In the genomic region with DNA sequence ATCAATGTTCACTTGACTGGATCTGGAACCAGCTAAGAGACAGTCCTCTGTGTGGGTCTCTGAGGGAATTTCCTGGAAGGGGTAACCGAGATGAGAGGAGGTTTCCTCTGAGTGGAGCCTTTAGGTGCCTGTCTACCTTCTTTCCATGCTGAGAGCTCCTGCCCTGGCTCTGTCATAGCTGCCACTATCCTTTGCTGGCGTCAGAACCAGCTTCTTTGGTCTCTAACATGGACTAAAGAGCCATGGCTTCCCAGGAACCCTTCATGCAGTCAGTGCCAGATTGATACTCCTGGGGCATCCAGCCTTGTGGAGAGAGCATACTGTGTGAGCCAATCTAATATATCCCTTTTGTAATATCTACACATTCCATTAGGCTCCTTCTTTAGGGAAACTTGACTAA, we compare ENCODE assay signal across 27 mouse cellular contexts.
DNase-seq lines count a peak whose midpoint lies in the region; ATAC-seq and TF ChIP-seq lines count a peak whose summit lies in the region.
"Had no signal": no experiment of that assay in that cellular context is flagged by ENCODE, and none has a peak within 500 bp of the region (broad histone marks: within the 10 kb centered on the region; RNA-seq: fewer than 3 reads in every experiment).

No protein-coding gene starts in this region.

- no peaks in the 10 kb centered on the region for H3K36me3 ChIP-seq in heart, postnatal 0 days (replicated peaks; ENCODE audit: control insufficient read depth, insufficient read depth, low read length)
- no peaks in the 10 kb centered on the region for H3K36me3 ChIP-seq in lung, postnatal 0 days (ENCODE audit: insufficient read depth, low read length)
- H3K36me3 ChIP-seq in limb, embryonic 15.5 days = no peaks in the 10 kb centered on the region
- H3K36me3 ChIP-seq: embryonic facial prominence, embryonic 13.5 days; G1E; hindbrain, embryonic 12.5 days; liver, embryonic 13.5 days had no signal

- no peak for ATAC-seq in heart, postnatal 0 days (ENCODE audit: insufficient read depth, low read depth)
- no peak for ATAC-seq in lung, postnatal 0 days
- no peak for ATAC-seq in limb, embryonic 15.5 days (ENCODE audit: insufficient number of reproducible peaks, low FRiP score, low TSS enrichment, low read depth)
- ATAC-seq: forebrain, embryonic 16.5 days; intestine, embryonic 16.5 days; midbrain, embryonic 16.5 days; Patski had no signal

- no peak for TF ChIP-seq EP300 in heart, postnatal 0 days (IDR thresholded peaks at IDR 0.05; ENCODE audit: low read depth)
- no peak for TF ChIP-seq EP300 in lung, postnatal 0 days (IDR thresholded peaks at IDR 0.05)

- H3K27me3 ChIP-seq in heart, postnatal 0 days (ENCODE audit: control insufficient read depth, insufficient read depth, low read length) = no peaks in the 10 kb centered on the region
- H3K27me3 ChIP-seq in lung, postnatal 0 days (replicated peaks; ENCODE audit: insufficient read depth, low read length) = no peaks in the 10 kb centered on the region
- no peaks in the 10 kb centered on the region for H3K27me3 ChIP-seq in limb, embryonic 15.5 days
- H3K27me3 ChIP-seq: embryonic facial prominence, embryonic 13.5 days; hindbrain, embryonic 12.5 days; liver, embryonic 13.5 days; Patski had no signal

- intact Hi-C loops in heart, postnatal 36 days (cut with DNase I) = no loop called here

- TF ChIP-seq CTCF in heart, postnatal 0 days (IDR thresholded peaks at IDR 0.05; ENCODE audit: low read depth) = no peak
- no peak for TF ChIP-seq CTCF in lung, postnatal 0 days (IDR thresholded peaks at IDR 0.05)

- H3K4me3 ChIP-seq in heart, postnatal 0 days (ENCODE audit: low read depth, low read length) = no peak overlapping the region
- H3K4me3 ChIP-seq in lung, postnatal 0 days (ENCODE audit: low read depth, low read length) = no peak overlapping the region
- H3K4me3 ChIP-seq in limb, embryonic 15.5 days = no peak overlapping the region
- H3K4me3 ChIP-seq: embryonic facial prominence, embryonic 13.5 days; erythroblast, embryonic 14.5 days; hindbrain, embryonic 12.5 days; liver, embryonic 13.5 days had no signal

- H3K9me3 ChIP-seq in heart, postnatal 0 days (replicated peaks; ENCODE audit: control insufficient read depth, low read length) = no peaks in the 10 kb centered on the region
- H3K9me3 ChIP-seq in lung, postnatal 0 days (ENCODE audit: low read length) = no peaks in the 10 kb centered on the region
- no peaks in the 10 kb centered on the region for H3K9me3 ChIP-seq in limb, embryonic 15.5 days
- H3K9me3 ChIP-seq: embryonic facial prominence, embryonic 13.5 days; G1E; hindbrain, embryonic 12.5 days; liver, embryonic 13.5 days had no signal

- 86% methylated on average over 2 of the region's 2 CpGs for WGBS in heart, postnatal 0 days
- 84% methylated on average over 2 of the region's 2 CpGs for WGBS in lung, postnatal 0 days
- 66% methylated on average over 2 of the region's 2 CpGs for WGBS in limb, embryonic 15.5 days

- 0 out of 2 replicates have a peak overlapping the region, but pooled peaks have one; percentile 15 for H3K27ac ChIP-seq in heart, postnatal 0 days (ENCODE audit: low read depth)
- H3K27ac ChIP-seq in lung, postnatal 0 days (ENCODE audit: low read length) = no peak overlapping the region
- H3K27ac ChIP-seq in limb, embryonic 15.5 days = 0 out of 2 replicates have a peak overlapping the region, but pooled peaks have one; percentile 50
- H3K27ac ChIP-seq: embryonic facial prominence, embryonic 13.5 days; hindbrain, embryonic 12.5 days had no signal

- peak; percentile 72 for DNase-seq in heart, adult 11 months
- DNase-seq in heart, postnatal 36 days = no peak
- no peak for DNase-seq in heart, postnatal 0 days (ENCODE audit: low spot score)
- no peak for DNase-seq in heart, adult 18-20 months
- peak; percentile 0 for DNase-seq in lung, postnatal 10 days
- DNase-seq in lung, postnatal 0 days (ENCODE audit: low spot score) = no peak
- no peak for DNase-seq in layer of hippocampus, adult 18-20 months (ENCODE audit: low spot score in 2 of 2)
- DNase-seq: adrenal gland, postnatal 10 days; cerebellum, adult 11 months; cerebellum, adult 9-10 months; gastrocnemius, postnatal 14 days; layer of hippocampus, adult 9-11 months; liver, embryonic 13.5 days; lung, adult 2 months; right cerebral cortex, adult 18-20 months; spleen, adult 18-20 months; thymus, postnatal 36 days had no signal

- H3K4me1 ChIP-seq in heart, postnatal 0 days (ENCODE audit: control insufficient read depth, insufficient read depth) = peaks cover 41% of the 10 kb centered on the region
- peaks cover 13% of the 10 kb centered on the region for H3K4me1 ChIP-seq in lung, postnatal 0 days (ENCODE audit: insufficient read depth, low read depth, low read length)
- H3K4me1 ChIP-seq in limb, embryonic 15.5 days = peaks cover 38% of the 10 kb centered on the region

- no peak overlapping the region for H3K9ac ChIP-seq in heart, postnatal 0 days (replicated peaks; ENCODE audit: low read depth, low read length)
- H3K9ac ChIP-seq in lung, postnatal 0 days (replicated peaks; ENCODE audit: low read depth) = no peak overlapping the region
- no peak overlapping the region for H3K9ac ChIP-seq in limb, embryonic 15.5 days
- H3K9ac ChIP-seq: embryonic facial prominence, embryonic 13.5 days; hindbrain, embryonic 12.5 days; liver, embryonic 13.5 days had no signal

- no peak overlapping the region for H3K4me2 ChIP-seq in heart, postnatal 0 days (ENCODE audit: low read depth, low read length)
- no peak overlapping the region for H3K4me2 ChIP-seq in lung, postnatal 0 days (replicated peaks; ENCODE audit: low read depth, low read length)
- no peak overlapping the region for H3K4me2 ChIP-seq in limb, embryonic 15.5 days
- H3K4me2 ChIP-seq: embryonic facial prominence, embryonic 13.5 days; hindbrain, embryonic 12.5 days; liver, embryonic 13.5 days; midbrain, embryonic 11.5 days had no signal

Comparison
In these comparisons a context has a peak if more than half of its experiments do, and no peak if none do; other contexts are left out.
1. DNase-seq: peak in heart, adult 11 months (single experiment) and lung, postnatal 10 days (single experiment); none in heart, postnatal 36 days (0 of 2), heart, postnatal 0 days (single experiment), heart, adult 18-20 months (0 of 2), lung, postnatal 0 days (single experiment) and layer of hippocampus, adult 18-20 months (0 of 2).